Mouse (Mus musculus) left cerebral cortex, postnatal 36 days (tissue): Measurements from ENCODE around the gene Vgll4. TPM values are rescaled to one million over a fixed set of nuclear protein-coding genes. Genes with fewer than 3 reads are reported as not detected.
A peak's percentile ranks its signal among the peaks of the same experiment; 100 is the strongest.
"Not testable (repeated sequence)": the region's sequence is repeated elsewhere in the genome, so short reads cannot be mapped to it uniquely, and the experiment has no call there.

Experiments used
- DNase-seq, 2 experiments: peaks; one replicate each; pipeline ENCODE4 v3.0.0; 2021 to 2022; ENCODE audit warnings: low spot score in 2 of 2, mixed read lengths in 1 of 2
- intact Hi-C: fragments of 180-260 bp; cut with DNase I; formaldehyde crosslinking; loops from one replicate; pipeline ENCODE4 v1.15.1; 2025
- total RNA-seq, 2 experiments: library from RNA; stranded (reverse); gene quantifications; 2 replicates each; pipeline ENCODE4 v1.2.3; 2021

Vgll4 gene
- total RNA-seq, 2 experiments from 2014 or later: 58.5 to 68.8 TPM

DNA sequence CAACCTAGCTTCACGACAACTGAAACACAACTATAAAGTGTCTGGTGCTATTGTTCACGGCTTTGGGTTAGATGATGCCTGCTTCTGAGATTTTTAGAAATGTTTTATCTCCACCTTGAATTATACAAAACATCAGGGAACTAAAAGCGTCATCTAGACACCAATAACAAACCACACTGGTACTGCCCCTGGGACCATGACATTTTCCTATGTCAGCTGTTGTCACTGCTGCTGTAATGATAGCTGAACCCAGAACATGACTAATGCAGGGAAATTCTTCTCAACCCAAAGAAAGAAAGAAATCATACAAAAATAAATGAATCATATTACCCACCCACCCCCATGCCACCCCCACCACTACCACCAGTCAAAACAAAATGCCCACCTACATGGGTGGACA lies 65.0 kb downstream of the Vgll4 start:
- DNase-seq: no peak
- intact Hi-C loops: no loop called here

DNA sequence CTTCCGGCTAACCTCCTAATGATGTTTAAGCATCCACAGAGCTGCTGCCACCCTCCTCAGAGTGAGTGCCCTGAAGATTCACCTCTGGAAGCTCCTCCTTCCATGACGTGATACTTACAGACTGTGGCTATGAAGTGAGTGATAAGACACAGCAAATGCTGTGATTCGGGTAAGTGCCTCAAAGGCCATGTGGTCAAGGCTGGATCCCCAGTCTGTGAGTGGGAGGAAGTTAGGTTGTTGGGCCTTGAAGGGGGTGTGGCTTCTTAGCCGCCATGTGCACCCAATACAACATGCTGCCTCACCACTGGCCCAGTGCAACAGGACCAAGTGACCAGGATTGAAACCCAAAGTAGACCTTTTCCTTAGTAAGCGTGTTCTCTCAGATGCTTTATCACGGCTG lies 65.6 kb downstream of the Vgll4 start:
- no peak for DNase-seq
- intact Hi-C loops: no loop called here

GRCm38 (mm10) chr6:114901921-114902320 lies 67.9 kb downstream of the Vgll4 start:
- intact Hi-C loops: no loop called here
- no peak for DNase-seq

DNA sequence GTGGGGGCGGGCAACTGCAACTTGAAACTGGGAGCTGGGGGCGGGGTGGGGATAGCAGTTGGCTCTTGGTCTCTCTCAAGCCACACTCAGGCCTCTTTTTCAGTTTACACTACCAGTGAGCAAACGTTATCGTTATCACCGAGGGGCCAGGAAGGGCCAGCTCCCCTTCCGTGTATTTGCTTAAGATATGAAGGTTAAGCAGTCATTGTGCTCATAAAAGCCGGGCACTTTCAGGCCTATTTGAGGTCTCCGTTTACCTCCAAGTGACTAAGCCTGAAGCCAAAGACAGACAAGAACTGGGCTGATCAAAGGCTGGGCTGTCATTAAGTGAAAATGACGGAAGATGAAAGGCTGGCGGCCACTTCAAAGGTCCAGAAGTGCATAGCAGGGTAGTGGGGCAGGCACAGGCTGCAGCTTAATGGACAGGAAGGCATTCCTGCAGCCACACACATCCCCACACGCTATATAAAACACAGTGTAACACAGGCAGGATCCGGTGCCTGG lies 68.4 kb downstream of the Vgll4 start:
- DNase-seq: no peak
- intact Hi-C loops: no loop called here

DNA sequence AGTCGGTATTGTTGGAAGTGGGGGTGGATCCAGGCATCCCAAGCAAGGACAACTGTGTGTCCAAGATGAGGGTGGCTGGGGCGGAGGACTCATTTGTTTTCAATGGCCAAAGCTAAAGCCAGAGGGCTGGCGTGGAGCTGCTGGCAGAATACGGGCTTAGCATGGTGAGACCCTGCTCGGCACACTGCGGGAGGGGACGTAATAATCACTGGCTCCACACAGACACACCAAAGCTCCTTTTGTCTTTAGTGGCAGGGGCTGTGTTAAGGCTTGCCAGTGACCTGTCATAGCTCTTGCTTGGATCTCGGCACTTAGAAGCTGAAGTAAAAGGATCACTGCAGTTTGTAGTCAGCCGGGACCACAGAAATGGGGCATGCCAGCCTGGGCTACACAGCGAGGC lies 69.6 kb downstream of the Vgll4 start:
- DNase-seq: no peak
- intact Hi-C loops: no loop called here

- no peak for DNase-seq
- intact Hi-C loops: no loop called here
Observed at GRCm38 (mm10) chr6:114899652-114900051, 70.1 kb downstream of the Vgll4 start.

DNA sequence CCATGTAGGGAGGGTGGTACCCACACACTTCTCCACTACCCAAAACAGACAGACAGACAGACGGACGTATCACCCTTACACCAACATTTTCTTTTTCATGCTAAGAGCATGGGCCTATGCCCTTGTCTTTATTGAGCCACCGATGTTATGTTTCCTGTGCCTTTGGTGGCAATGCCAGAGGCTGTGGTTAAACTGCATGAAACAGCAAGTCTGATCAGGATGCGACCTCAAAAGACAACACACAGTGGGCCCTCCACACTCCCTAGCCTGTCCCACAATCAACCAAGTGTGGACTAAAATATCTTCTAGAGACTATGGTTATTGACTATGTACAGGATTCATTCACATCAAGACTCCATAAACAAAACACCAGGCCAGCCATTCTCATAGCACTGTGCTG lies 70.8 kb downstream of the Vgll4 start:
- no peak for DNase-seq
- intact Hi-C loops: no loop called here

DNA sequence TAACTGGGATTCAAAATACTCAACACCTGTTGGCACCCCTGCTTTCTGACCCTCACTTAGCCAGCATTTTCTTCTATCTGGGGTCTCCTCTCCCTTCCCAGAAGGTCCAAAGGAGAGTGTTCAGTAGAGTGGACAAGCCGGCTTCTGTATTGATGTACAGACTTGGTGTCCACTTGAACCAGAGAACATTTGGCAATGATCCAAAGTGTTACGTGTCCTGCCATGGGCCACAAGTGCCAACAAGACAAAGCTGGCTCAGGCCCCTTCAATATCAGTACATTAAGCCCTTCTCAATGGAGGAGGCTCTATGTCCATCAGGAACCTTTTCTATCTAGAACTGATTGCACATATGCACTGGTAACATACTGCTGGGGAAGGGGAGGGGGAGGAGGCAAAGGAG lies 73.5 kb downstream of the Vgll4 start:
- no peak for DNase-seq
- intact Hi-C loops: no loop called here

- no peak for DNase-seq
- intact Hi-C loops: no loop called here
Observed at GRCm38 (mm10) chr6:114895191-114895590, 74.6 kb downstream of the Vgll4 start.

DNA sequence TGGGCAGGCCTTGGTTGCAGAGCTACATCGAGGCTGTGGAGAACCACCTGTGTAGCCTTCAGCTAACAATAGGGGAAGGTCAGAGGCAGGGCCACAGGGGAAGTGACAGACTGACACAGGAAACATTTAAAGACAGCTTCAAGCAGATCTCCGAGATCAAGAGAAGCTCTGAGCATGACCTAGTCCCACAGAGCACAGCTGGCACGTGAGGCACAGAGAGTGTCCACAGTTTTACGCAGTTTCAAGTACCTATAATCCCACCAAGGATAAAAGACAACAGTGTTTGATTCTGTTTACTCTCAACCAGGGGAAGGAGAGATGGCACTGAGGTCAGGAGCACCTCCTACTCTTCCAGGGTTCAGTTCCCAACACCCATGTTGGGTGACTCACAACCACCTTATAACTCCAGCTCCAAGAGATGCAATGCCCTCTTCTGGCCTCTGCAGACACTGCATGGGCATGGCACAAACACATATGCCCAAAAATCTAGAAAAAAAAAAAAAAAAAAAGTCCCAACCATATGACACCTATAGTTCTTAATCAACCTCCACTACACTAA lies 75.2 kb downstream of the Vgll4 start:
- DNase-seq: no peak
- intact Hi-C loops: no loop called here

DNA sequence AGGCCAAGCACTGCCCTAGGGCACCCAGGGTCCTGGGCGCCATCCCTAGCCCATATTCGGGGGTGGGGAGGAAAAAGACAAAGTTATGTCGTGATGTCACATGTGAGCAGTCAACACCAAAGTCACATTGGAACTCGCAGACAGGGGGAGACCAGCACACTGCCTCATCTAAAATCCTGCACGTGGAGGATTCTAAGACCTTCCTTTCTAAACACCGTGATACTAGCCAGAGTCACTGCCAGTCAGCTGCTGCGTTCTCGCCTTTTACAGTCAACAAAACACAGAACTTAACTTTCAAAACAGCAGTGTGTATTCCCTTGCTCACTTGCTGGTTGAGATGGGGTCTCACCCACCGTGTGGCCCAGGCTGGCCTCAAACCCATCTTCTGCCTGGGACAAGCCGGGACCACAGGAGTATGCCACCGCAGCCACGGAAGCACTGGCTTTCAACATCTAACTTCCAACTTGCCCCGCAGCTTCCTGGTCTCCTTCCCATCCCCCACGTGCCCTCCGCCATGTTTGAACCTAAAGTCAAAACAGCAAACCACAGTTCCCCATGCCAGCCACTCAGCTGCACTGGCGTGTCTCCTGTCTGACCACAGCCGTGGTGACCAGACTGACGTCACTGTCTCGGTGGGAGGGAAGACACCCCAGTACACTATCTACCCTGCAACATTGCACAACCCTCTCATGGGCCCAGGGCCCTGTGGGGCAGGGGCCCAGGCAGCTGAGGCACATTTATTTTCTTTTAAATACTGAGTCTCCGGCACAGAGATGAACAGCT lies 76.2 kb downstream of the Vgll4 start:
- peak; percentile 41 to 53 for DNase-seq
- intact Hi-C loops: no loop called here

- DNase-seq: peak; percentile 60 to 69
- intact Hi-C loops: no loop called here
Observed at GRCm38 (mm10) chr6:114892363-114892762, 77.4 kb downstream of the Vgll4 start.

DNA sequence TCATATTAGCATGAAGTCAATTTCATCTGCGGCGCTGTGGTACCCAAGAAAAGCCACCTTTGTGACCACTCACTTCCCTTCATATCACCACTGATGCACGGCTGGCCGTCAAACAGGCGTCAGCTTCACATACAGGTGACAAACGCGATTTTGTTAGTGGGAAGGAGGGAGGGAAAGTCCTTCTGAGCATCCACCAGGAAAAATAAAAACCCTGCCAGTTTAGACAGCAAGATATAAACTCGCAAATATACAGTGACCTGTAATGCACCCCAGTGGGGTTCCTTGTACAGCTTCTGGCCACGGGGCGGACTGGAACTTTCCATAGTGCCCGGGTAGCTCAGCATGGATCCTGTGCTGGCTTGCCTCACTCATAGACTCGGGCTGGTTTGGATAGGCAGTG lies 78.0 kb downstream of the Vgll4 start:
- intact Hi-C loops: no loop called here
- no peak for DNase-seq

DNA sequence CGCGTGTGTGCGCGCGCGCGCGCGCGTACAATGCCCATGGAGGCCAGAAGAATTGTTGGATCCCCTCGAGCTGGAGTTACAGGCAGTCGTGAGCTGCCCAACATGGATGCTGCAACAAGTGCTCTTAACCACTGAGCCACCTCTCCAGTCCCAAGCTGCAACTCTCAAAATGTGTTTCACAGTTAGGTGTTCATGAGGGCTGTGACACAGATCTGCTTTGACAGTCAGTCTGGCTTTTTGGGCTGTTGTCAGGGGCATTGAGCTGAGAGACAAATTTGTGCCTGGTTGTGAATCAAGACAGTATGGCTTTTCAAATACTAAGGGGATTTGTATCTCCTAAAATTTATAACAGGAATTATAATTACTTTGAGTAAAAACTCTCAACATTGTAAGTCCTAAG lies 78.5 kb downstream of the Vgll4 start:
- intact Hi-C loops: no loop called here
- DNase-seq: no peak

DNA sequence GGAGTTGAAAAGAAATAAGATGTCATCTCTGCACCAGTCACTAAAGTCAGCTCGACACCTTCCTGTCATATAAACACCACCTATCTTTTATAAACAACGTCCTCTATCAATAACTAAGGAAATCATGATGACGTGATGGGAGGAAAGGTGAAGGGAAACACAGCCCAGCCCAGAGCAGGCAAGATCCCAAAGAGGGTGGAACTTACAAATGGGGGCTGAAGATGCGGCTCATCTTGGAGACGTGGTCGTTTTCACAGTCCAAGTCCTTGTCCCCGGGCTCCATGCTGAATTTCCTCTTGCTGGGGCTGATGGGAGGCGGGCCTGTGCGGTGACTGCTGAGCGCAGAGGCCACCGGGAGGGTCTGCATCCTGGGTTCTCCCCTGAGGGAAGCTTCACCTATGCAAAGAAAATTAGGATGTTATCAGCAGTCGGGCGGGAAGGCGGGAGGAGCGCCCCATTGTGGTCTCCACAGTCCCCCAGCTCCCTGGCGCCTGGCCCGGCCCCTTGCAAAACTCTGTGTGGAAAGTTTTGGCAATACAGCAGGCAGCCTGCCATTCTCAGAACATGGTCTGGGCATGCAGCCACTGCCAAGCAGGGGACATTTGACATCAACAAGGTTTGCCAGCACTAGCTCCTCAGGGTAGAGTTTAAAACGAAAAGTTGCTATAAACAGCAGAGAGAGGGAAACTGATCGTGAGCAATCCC lies 79.2 kb downstream of the Vgll4 start:
- DNase-seq: peak; percentile 71 to 75
- intact Hi-C loops: no loop called here

DNA sequence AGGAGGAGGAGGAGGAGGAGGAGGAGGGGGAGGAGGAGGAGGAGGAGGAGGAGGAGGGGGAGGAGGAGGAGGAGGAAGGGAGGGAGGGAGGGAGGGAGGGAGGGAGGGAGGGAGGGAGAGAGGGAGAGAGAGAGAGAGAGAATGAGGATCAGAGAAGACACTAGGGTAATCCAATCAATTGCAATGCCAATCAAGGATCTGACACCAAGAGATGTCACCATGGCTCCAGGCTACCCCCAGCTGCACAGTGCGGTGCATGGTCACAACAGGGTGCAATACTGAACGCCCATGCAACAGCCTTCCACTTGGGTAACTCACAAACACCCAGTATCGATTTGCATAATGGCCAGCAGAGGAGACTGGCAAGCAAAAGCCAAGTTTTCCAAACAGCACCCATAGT lies 79.8 kb downstream of the Vgll4 start:
- intact Hi-C loops, DNase-seq: not testable (repeated sequence)

DNA sequence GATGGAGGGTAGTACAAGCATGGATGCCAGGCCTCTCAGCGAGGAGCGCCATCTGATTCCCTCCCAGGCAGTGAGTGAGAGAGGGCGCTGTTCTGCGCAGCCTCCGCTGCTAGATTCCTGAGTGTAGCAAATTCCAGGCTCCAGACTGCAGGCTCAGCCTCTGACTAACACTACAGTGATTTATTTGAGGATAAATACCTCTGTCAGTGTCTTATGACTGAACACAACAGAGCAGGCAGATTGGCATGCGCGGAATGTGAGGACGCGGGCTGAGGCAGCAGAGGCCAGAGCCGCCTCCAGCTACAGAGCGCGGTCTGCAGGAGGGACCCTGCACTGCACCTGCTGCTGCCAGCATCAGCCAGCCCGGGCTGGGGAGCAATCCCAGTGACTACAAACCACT lies 80.9 kb downstream of the Vgll4 start:
- intact Hi-C loops: no loop called here

GRCm38 (mm10) chr6:114886504-114887361 lies 83.1 kb downstream of the Vgll4 start:
- intact Hi-C loops: no loop called here
- no peak for DNase-seq

More for the DNA sequence above, 80.9 kb downstream of the Vgll4 start:
- peak; percentile 67 to 76 for DNase-seq

GRCm38 (mm10) chr6:114886012-114886411 lies 83.8 kb downstream of the Vgll4 start:
- intact Hi-C loops: no loop called here

DNA sequence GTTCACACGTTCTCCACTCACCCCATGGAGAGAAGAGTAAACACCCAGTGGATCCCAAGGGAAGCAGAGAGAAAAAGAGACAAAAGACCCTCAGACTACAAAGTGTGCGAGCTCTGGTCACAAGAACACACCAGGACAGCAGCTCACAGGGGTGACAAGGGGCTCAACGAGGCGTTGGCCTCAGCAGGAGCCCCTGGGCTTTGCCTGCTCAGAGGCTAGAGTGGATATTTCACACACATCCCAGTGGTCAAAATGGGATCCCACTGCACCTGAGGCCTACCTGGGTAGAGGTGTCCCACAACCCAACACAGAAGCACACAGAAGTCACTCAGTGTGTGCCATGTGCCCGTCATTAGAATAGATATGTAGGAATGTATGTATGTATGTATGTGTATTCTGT lies 84.7 kb downstream of the Vgll4 start:
- intact Hi-C loops: no loop called here
- DNase-seq: no peak

More at GRCm38 (mm10) chr6:114886012-114886411, 83.8 kb downstream of the Vgll4 start:
- DNase-seq: no peak
